Mouse (Mus musculus): ENCODE measurements around the gene Prc1. TPM values are rescaled to one million over a fixed set of nuclear protein-coding genes. Genes with fewer than 3 reads are reported as not detected.
"Not testable (repeated sequence)": the region's sequence is repeated elsewhere in the genome, so short reads cannot be mapped to it uniquely, and the experiment has no call there.

The Prc1 gene
- polyA plus RNA-seq, 1 experiment from 2014 or later, result 148 TPM

GRCm38 (mm10) chr7:80318670-80319069 lies 24.4 kb downstream of the Prc1 start:
- ATAC-seq (replicated peaks; ENCODE audit: low FRiP score), result no peak
- WGBS, result 90% methylated on average over 4 of the region's 4 CpGs
- H3K9ac ChIP-seq (ENCODE audit: low read depth, low read length), result no peak overlapping the region

GRCm38 (mm10) chr7:80319846-80320496 lies 25.7 kb downstream of the Prc1 start:
- DNase-seq (ENCODE audit: low spot score) (no peak), ATAC-seq (replicated peaks; ENCODE audit: low FRiP score) (no peak)
- no peaks in the 10 kb centered on the region for H3K9me3 ChIP-seq (ENCODE audit: control insufficient read depth, low read length)
- no peak overlapping the region for H3K27ac ChIP-seq (ENCODE audit: low read depth, low read length)
- no peak overlapping the region for H3K9ac ChIP-seq (ENCODE audit: low read depth, low read length)
- no peak overlapping the region for H3K4me3 ChIP-seq (ENCODE audit: low read depth, low read length)
- peaks cover 3% of the 10 kb centered on the region for H3K4me1 ChIP-seq (replicated peaks; ENCODE audit: control insufficient read depth, insufficient read depth, low read length)
- H3K36me3 ChIP-seq (ENCODE audit: control insufficient read depth, insufficient read depth, low read length), result peaks cover 23% of the 10 kb centered on the region
- H3K27me3 ChIP-seq (replicated peaks; ENCODE audit: control insufficient read depth, insufficient read depth, low read length), result no peaks in the 10 kb centered on the region
- no peak overlapping the region for H3K4me2 ChIP-seq
- WGBS, result 86% methylated on average over 19 of the region's 19 CpGs

More at GRCm38 (mm10) chr7:80318670-80319069, 24.4 kb downstream of the Prc1 start:
- DNase-seq (ENCODE audit: low spot score), result no peak
- Histone ChIP-seq H3K4me2 (no peak overlapping the region), H3K36me3 (ENCODE audit: control insufficient read depth, insufficient read depth, low read length) (peaks cover 35% of the 10 kb centered on the region), H3K27me3 (replicated peaks; ENCODE audit: control insufficient read depth, insufficient read depth, low read length) (no peaks in the 10 kb centered on the region), H3K9me3 (ENCODE audit: control insufficient read depth, low read length) (no peaks in the 10 kb centered on the region), H3K27ac (ENCODE audit: low read depth, low read length) (no peak overlapping the region), H3K4me1 (replicated peaks; ENCODE audit: control insufficient read depth, insufficient read depth, low read length) (peaks cover 3% of the 10 kb centered on the region), H3K4me3 (ENCODE audit: low read depth, low read length) (no peak overlapping the region)

GRCm38 (mm10) chr7:80323336-80323735 lies 29.1 kb downstream of the Prc1 start:
- DNase-seq (ENCODE audit: low spot score), result no peak
- peak overlapping the region; percentile 79 for H3K27ac ChIP-seq (ENCODE audit: low read depth, low read length)
- peaks cover 31% of the 10 kb centered on the region for H3K36me3 ChIP-seq (ENCODE audit: control insufficient read depth, insufficient read depth, low read length)
- H3K27me3 ChIP-seq (replicated peaks; ENCODE audit: control insufficient read depth, insufficient read depth, low read length), result no peaks in the 10 kb centered on the region
- peak overlapping the region; percentile 93 for H3K4me2 ChIP-seq
- peaks cover 3% of the 10 kb centered on the region for H3K4me1 ChIP-seq (replicated peaks; ENCODE audit: control insufficient read depth, insufficient read depth, low read length)
- peak overlapping the region; percentile 86 for H3K9ac ChIP-seq (ENCODE audit: low read depth, low read length)
- WGBS, result 17% methylated on average over 8 of the region's 8 CpGs
- peak overlapping the region; percentile 72 for H3K4me3 ChIP-seq (ENCODE audit: low read depth, low read length)
- H3K9me3 ChIP-seq (ENCODE audit: control insufficient read depth, low read length), result no peaks in the 10 kb centered on the region
- no peak for ATAC-seq (replicated peaks; ENCODE audit: low FRiP score)

- peaks cover 3% of the 10 kb centered on the region for H3K4me1 ChIP-seq (replicated peaks; ENCODE audit: control insufficient read depth, insufficient read depth, low read length)
- peaks cover 38% of the 10 kb centered on the region for H3K36me3 ChIP-seq (ENCODE audit: control insufficient read depth, insufficient read depth, low read length)
- H3K4me3 ChIP-seq (ENCODE audit: low read depth, low read length), result peak within 1 kb of the TSS; percentile 72
- peak; percentile 99 for DNase-seq (ENCODE audit: low spot score)
- H3K27me3 ChIP-seq (replicated peaks; ENCODE audit: control insufficient read depth, insufficient read depth, low read length), result no peaks in the 10 kb centered on the region
- peak within 1 kb of the TSS; percentile 86 for H3K9ac ChIP-seq (ENCODE audit: low read depth, low read length)
- H3K27ac ChIP-seq (ENCODE audit: low read depth, low read length), result peak within 1 kb of the TSS; percentile 79
- peak; percentile 100 for ATAC-seq (replicated peaks; ENCODE audit: low FRiP score)
- peak within 1 kb of the TSS; percentile 93 for H3K4me2 ChIP-seq
- H3K9me3 ChIP-seq (ENCODE audit: control insufficient read depth, low read length), result no peaks in the 10 kb centered on the region
- 3% methylated on average over 38 of the region's 38 CpGs for WGBS
Observed at GRCm38 (mm10) chr7:80324043-80324815, 30.0 kb downstream of the Prc1 start, which contains the start of gene Rccd1. TSS of gene Rccd1 (minus strand) at chr7:80324454.

GRCm38 (mm10) chr7:80324816-80325119 lies 30.5 kb downstream of the Prc1 start:
- Histone ChIP-seq H3K36me3 (ENCODE audit: control insufficient read depth, insufficient read depth, low read length) (peaks cover 39% of the 10 kb centered on the region), H3K27ac (ENCODE audit: low read depth, low read length) (peak overlapping the region; percentile 79; the same call in 1 of the 2 replicates), H3K4me3 (ENCODE audit: low read depth, low read length) (0 out of 2 replicates have a peak overlapping the region, but pooled peaks have one; percentile 72)

GRCm38 (mm10) chr7:80325292-80325868 lies 31.1 kb downstream of the Prc1 start:
- Histone ChIP-seq H3K36me3 (ENCODE audit: control insufficient read depth, insufficient read depth, low read length) (peaks cover 37% of the 10 kb centered on the region), H3K4me2 (0 out of 2 replicates have a peak overlapping the region, but pooled peaks have one; percentile 6), H3K9ac (ENCODE audit: low read depth, low read length) (0 out of 2 replicates have a peak overlapping the region, but pooled peaks have one; percentile 30), H3K27ac (ENCODE audit: low read depth, low read length) (no peak overlapping the region), H3K4me1 (replicated peaks; ENCODE audit: control insufficient read depth, insufficient read depth, low read length) (peaks cover 3% of the 10 kb centered on the region), H3K9me3 (ENCODE audit: control insufficient read depth, low read length) (no peaks in the 10 kb centered on the region), H3K27me3 (replicated peaks; ENCODE audit: control insufficient read depth, insufficient read depth, low read length) (no peaks in the 10 kb centered on the region), H3K4me3 (ENCODE audit: low read depth, low read length) (no peak overlapping the region)
- DNase-seq (ENCODE audit: low spot score) (no peak), ATAC-seq (replicated peaks; ENCODE audit: low FRiP score) (no peak)
- WGBS, result 94% methylated on average over 16 of the region's 16 CpGs

More at GRCm38 (mm10) chr7:80324816-80325119, 30.5 kb downstream of the Prc1 start:
- H3K4me1 ChIP-seq (replicated peaks; ENCODE audit: control insufficient read depth, insufficient read depth, low read length); H3K9me3 ChIP-seq (ENCODE audit: control insufficient read depth, low read length); DNase-seq (ENCODE audit: low spot score); ATAC-seq (replicated peaks; ENCODE audit: low FRiP score); H3K27me3 ChIP-seq (replicated peaks; ENCODE audit: control insufficient read depth, insufficient read depth, low read length): not testable (repeated sequence)
- Histone ChIP-seq H3K4me2 (peak overlapping the region; percentile 93), H3K9ac (ENCODE audit: low read depth, low read length) (0 out of 2 replicates have a peak overlapping the region, but pooled peaks have one; percentile 30)
- 42% methylated on average over 4 of the region's 5 CpGs for WGBS

- Histone ChIP-seq H3K27ac (ENCODE audit: low read depth, low read length) (no peak overlapping the region), H3K4me1 (replicated peaks; ENCODE audit: control insufficient read depth, insufficient read depth, low read length) (peaks cover 3% of the 10 kb centered on the region), H3K4me3 (ENCODE audit: low read depth, low read length) (no peak overlapping the region), H3K36me3 (ENCODE audit: control insufficient read depth, insufficient read depth, low read length) (peaks cover 38% of the 10 kb centered on the region), H3K9me3 (ENCODE audit: control insufficient read depth, low read length) (no peaks in the 10 kb centered on the region), H3K4me2 (no peak overlapping the region), H3K9ac (ENCODE audit: low read depth, low read length) (no peak overlapping the region), H3K27me3 (replicated peaks; ENCODE audit: control insufficient read depth, insufficient read depth, low read length) (no peaks in the 10 kb centered on the region)
- DNase-seq (ENCODE audit: low spot score) (no peak), ATAC-seq (replicated peaks; ENCODE audit: low FRiP score) (no peak)
- 95% methylated on average over 19 of the region's 19 CpGs for WGBS
Observed at GRCm38 (mm10) chr7:80326076-80326475, 31.8 kb downstream of the Prc1 start.

GRCm38 (mm10) chr7:80330278-80330677 lies 36.0 kb downstream of the Prc1 start:
- Histone ChIP-seq H3K4me1 (replicated peaks; ENCODE audit: control insufficient read depth, insufficient read depth, low read length) (no peaks in the 10 kb centered on the region), H3K9ac (ENCODE audit: low read depth, low read length) (no peak overlapping the region), H3K9me3 (ENCODE audit: control insufficient read depth, low read length) (peaks cover 3% of the 10 kb centered on the region; the same call in 1 of the 2 replicates), H3K4me3 (ENCODE audit: low read depth, low read length) (no peak overlapping the region), H3K4me2 (no peak overlapping the region), H3K27ac (ENCODE audit: low read depth, low read length) (no peak overlapping the region), H3K36me3 (ENCODE audit: control insufficient read depth, insufficient read depth, low read length) (peaks cover 68% of the 10 kb centered on the region), H3K27me3 (replicated peaks; ENCODE audit: control insufficient read depth, insufficient read depth, low read length) (no peaks in the 10 kb centered on the region)
- 91% methylated on average over 8 of the region's 8 CpGs for WGBS
- no peak for ATAC-seq (replicated peaks; ENCODE audit: low FRiP score)
- DNase-seq (ENCODE audit: low spot score), result no peak
